ENCODE assay signal across 30 mouse cellular contexts in genomic region chr5:121581945-121582344, GRCm38 (mm10). TPM values are rescaled to one million over a fixed set of nuclear protein-coding genes. Genes with fewer than 3 reads are reported as not detected.
"Had no signal": no experiment of that assay in that cellular context is flagged by ENCODE, and none has a peak within 500 bp of the region (broad histone marks: within the 10 kb centered on the region; RNA-seq: fewer than 3 reads in every experiment).

No protein-coding gene starts in this region.

- H3K9ac ChIP-seq: limb, embryonic 12.5 days; limb, embryonic 15.5 days; liver, embryonic 15.5 days; lung, embryonic 14.5 days; midbrain, embryonic 13.5 days had no signal

- H3K27me3 ChIP-seq: limb, embryonic 12.5 days; limb, embryonic 15.5 days; liver, embryonic 15.5 days; midbrain, embryonic 13.5 days had no signal

- H3K4me2 ChIP-seq: limb, embryonic 12.5 days; limb, embryonic 15.5 days; liver, embryonic 15.5 days; lung, embryonic 14.5 days; midbrain, embryonic 13.5 days had no signal

- H3K9me3 ChIP-seq: limb, embryonic 12.5 days; limb, embryonic 15.5 days; liver, embryonic 15.5 days; midbrain, embryonic 10.5 days; midbrain, embryonic 13.5 days had no signal

- ATAC-seq: intestine, embryonic 16.5 days; lung, postnatal 0 days; midbrain, embryonic 13.5 days; midbrain, embryonic 16.5 days had no signal

- DNase-seq: kidney, adult 18-20 months; kidney, adult 9 months; kidney, postnatal 14 days; kidney, postnatal 4 days; left cerebral cortex, postnatal 4 days; lung, embryonic 14.5 days; right cerebral cortex, adult 18-20 months; right cerebral cortex, postnatal 14 days; right cerebral cortex, postnatal 4 days; thymus, adult 2 months; thymus, postnatal 14 days; thymus, postnatal 4 days had no signal

- H3K4me3 ChIP-seq: limb, embryonic 12.5 days; limb, embryonic 15.5 days; liver, embryonic 15.5 days; midbrain, embryonic 10.5 days; midbrain, embryonic 13.5 days had no signal

- H3K4me1 ChIP-seq: midbrain, embryonic 13.5 days had no signal

- H3K27ac ChIP-seq: limb, embryonic 12.5 days; limb, embryonic 15.5 days; liver, embryonic 15.5 days; macrophage; midbrain, embryonic 10.5 days; midbrain, embryonic 13.5 days; stomach, postnatal 0 days had no signal

RNA-seq across cellular contexts. Expression of gene Gm42878, which starts 36.7 kb away (rescaled TPM):
- total RNA-seq: layer of hippocampus, adult 18-20 months; layer of hippocampus, postnatal 14 days; left cerebral cortex, adult 8-10 months; left cerebral cortex, postnatal 14 days; left cerebral cortex, postnatal 4 days; megakaryocyte, adult 5-6 weeks had no signal
- polyA plus RNA-seq: intestine, embryonic 16.5 days; kidney, embryonic 16.5 days; limb, embryonic 12.5 days; limb, embryonic 15.5 days; liver, embryonic 15.5 days; lung, embryonic 14.5 days; lung, postnatal 0 days; midbrain, embryonic 10.5 days; midbrain, embryonic 13.5 days; midbrain, embryonic 16.5 days; neural tube, embryonic 11.5 days; neural tube, embryonic 14.5 days; stomach, postnatal 0 days; thymus, adult 2 months had no signal
